Mouse (Mus musculus): Measurements from ENCODE around the gene Kcna3. TPM values are rescaled to one million over a fixed set of nuclear protein-coding genes. Genes with fewer than 3 reads are reported as not detected.

The Kcna3 gene
- polyA plus RNA-seq, 1 experiment from 2014 or later = 0.11 TPM

DNA sequence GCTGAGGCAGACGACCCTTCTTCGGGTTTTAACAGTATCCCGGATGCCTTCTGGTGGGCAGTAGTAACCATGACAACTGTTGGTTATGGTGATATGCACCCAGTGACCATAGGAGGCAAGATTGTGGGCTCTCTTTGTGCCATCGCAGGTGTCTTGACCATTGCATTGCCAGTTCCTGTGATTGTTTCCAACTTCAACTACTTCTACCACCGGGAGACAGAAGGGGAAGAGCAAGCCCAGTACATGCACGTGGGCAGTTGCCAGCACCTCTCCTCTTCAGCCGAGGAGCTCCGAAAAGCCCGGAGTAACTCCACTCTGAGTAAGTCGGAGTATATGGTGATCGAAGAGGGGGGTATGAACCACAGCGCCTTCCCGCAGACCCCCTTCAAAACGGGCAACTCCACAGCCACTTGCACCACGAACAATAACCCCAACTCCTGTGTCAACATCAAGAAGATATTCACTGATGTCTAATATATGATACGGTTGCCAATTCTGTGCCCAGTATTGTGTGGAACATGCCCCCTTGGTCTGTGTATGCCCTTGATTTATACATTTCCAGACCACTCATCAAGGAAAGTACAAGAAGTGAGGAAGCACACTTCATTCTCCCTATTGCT, 1.7 kb downstream of the Kcna3 start:
- WGBS (ENCODE audit: missing documents) = 2% methylated on average over 16 of the region's 16 CpGs
- Histone ChIP-seq H3K4me3 (ENCODE audit: inconsistent target) (peak overlapping the region; percentile 44), H3K27ac (peak overlapping the region; percentile 58), H3K36me3 (ENCODE audit: inconsistent target) (no peaks in the 10 kb centered on the region), H3K79me2 (ENCODE audit: inconsistent target) (peaks cover 41% of the 10 kb centered on the region)

DNA sequence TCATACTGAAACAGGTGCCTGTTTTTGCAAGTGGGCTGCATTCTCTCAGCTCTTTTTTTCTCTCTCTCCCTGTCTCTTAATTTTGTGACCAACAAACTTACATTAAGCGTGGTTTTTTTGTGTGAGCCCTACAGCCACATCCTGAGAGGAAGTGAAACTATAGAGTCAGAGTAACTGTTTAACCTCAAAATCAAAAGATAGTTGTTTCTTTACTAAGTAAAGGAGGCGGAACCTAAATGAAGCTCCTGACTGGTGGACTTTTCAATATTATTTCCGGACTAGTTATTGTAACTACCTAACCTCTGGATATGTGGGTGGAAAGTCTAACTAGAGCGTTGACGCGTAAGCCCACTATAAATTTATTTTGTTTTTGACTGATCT, 2.2 kb downstream of the Kcna3 start:
- Histone ChIP-seq H3K27ac (peak overlapping the region; percentile 58), H3K4me3 (ENCODE audit: inconsistent target) (peak overlapping the region; percentile 44)
- WGBS (ENCODE audit: missing documents) = 0% methylated on average over 6 of the region's 6 CpGs

DNA sequence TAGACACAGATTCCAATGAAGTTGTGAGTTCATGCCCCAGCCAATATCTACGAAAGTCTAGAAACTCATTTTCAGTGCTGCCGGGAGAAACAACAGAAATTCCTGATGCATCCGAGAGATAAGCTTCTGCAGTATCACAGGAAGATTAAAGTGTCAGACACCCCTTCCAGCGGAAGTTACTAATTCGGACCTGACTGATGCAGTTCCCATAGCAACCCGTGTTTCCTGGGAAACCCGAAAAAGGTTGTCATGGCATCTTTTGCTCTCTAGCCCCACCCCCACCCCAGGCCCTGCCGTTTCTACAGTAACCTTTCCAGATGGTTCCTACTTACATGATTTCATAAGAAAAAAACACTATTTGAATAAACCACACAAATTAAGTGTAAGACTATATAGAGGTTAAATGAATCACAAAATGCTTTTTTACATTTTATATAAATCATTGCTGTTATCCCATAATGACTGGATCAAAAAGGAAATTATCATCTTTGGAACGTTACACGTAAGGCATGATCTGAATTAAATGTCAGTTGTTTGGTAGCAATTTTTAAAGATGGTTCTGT, 2.8 kb downstream of the Kcna3 start:
- Histone ChIP-seq H3K79me2 (ENCODE audit: inconsistent target) (peaks cover 52% of the 10 kb centered on the region), H3K36me3 (ENCODE audit: inconsistent target) (no peaks in the 10 kb centered on the region), H3K27ac (peak overlapping the region; percentile 58), H3K4me3 (ENCODE audit: inconsistent target) (peak overlapping the region; percentile 44)
- 9% methylated on average over 10 of the region's 10 CpGs for WGBS (ENCODE audit: missing documents)

More for the DNA sequence above, 2.2 kb downstream of the Kcna3 start:
- Histone ChIP-seq H3K36me3 (ENCODE audit: inconsistent target) (no peaks in the 10 kb centered on the region), H3K79me2 (ENCODE audit: inconsistent target) (peaks cover 46% of the 10 kb centered on the region)

DNA sequence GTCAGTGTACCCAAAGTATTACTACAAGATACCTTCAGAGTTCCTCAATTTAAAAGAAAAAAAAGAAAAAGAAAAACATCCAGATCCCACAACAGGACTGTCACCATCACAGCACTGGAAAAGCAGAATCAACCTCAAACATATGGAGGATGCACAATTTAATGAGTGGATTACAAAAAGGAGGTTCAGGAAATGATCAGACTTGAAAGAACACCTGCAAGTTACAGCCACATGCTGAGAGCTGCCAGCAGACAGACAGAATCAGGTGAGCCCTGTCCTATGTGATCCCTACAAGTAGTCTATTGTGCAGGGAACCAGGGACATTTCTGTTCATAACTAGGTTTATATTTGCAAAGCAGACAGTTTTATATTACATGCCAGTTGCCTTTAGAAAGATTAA, 3.3 kb downstream of the Kcna3 start:
- no peaks in the 10 kb centered on the region for H3K36me3 ChIP-seq (ENCODE audit: inconsistent target)
- H3K4me3 ChIP-seq (ENCODE audit: inconsistent target) = no peak overlapping the region
- no peak overlapping the region for H3K27ac ChIP-seq
- H3K79me2 ChIP-seq (ENCODE audit: inconsistent target) = peaks cover 58% of the 10 kb centered on the region

DNA sequence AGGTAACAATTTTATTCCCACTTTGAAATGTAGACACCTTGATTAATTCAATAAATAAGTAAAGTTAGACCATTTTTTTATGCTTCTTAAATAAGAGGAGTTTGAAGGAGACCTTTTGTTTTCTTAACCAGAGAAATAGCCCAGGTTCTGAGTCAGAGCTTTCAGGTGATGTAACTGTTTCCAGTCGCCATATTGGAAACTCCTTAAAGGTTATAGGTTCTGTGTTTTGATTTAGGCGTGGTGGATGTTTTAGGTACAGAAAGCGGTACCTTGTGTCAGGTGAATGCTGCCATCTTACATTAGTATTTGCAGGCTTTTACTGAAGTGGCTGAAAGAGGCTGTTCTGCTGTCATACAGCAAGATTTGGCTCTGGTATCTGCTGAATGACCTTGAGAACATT, 4.4 kb downstream of the Kcna3 start:
- H3K79me2 ChIP-seq (ENCODE audit: inconsistent target) = peaks cover 64% of the 10 kb centered on the region
- WGBS (ENCODE audit: missing documents) = 67% methylated on average over 3 of the region's 3 CpGs
- H3K4me3 ChIP-seq (ENCODE audit: inconsistent target) = no peak overlapping the region
- H3K27ac ChIP-seq = no peak overlapping the region
- no peaks in the 10 kb centered on the region for H3K36me3 ChIP-seq (ENCODE audit: inconsistent target)

DNA sequence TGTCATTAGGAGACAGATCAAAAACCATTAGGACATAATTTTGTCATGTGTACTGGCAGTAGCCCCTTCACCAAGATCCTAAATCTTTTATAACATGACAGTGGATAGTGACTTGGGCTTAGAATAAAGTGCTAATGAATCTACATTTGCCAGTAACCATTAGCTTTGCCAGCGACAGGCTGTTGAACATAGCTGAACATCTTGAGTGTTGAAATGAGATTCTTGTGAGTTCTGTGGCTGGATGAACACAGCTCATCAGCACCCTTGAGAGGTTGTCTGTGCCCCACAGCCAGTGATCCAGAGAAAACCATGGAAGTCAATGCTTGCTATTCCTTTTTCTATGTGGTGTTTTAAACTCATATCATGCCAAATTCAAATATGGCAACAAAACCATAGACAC, 5.7 kb downstream of the Kcna3 start:
- Histone ChIP-seq H3K4me3 (ENCODE audit: inconsistent target) (no peak overlapping the region), H3K36me3 (ENCODE audit: inconsistent target) (no peaks in the 10 kb centered on the region)
- WGBS (ENCODE audit: missing documents) = 78% methylated on average over 1 of the region's 1 CpGs

DNA sequence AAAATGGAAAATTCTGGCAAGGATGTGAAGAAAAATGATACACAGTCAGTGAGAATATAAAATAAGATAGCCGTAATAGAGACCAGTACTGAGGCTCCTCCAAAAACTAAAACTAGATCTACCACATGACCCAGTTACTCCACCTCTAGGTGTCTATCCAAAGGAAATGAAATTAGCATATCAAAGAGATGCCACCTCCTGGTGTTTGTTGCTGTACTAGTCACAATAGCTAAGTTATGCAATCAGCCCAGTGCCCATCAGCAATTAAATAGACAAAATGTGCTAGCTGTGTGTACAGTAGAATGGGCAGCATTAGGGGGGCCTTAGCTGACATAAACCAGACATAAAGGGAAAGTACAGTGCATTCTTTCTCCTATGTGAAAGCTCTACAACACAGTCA, 25.5 kb downstream of the Kcna3 start:
- H3K27ac ChIP-seq = no peak overlapping the region
- no peaks in the 10 kb centered on the region for H3K36me3 ChIP-seq (ENCODE audit: inconsistent target)
- no peaks in the 10 kb centered on the region for H3K79me2 ChIP-seq (ENCODE audit: inconsistent target)
- WGBS (ENCODE audit: missing documents) = 100% methylated on average over 1 of the region's 1 CpGs
- H3K4me3 ChIP-seq (ENCODE audit: inconsistent target) = no peak overlapping the region

More for the DNA sequence above, 5.7 kb downstream of the Kcna3 start:
- H3K27ac ChIP-seq = no peak overlapping the region
- H3K79me2 ChIP-seq (ENCODE audit: inconsistent target) = peaks cover 66% of the 10 kb centered on the region

DNA sequence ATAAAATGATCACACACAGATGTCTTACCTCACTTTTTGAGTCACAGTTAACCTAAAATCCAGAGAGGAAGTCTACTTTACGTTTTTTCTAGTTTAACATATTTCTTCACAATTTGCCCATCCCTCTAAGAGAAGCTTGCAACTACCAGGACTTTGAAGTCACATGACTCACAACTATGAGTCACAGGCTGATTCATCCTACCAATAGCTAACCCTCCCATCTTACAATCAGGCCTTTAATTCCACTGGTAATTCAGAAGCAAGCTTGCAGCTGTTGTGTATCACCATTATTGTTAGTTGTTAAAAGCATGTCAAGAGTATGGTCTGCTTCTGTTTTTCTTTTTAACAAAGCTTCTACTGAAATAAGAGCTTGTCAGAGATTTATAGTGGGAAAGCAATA, 26.8 kb downstream of the Kcna3 start:
- WGBS (ENCODE audit: missing documents) = 0% methylated on average over 1 of the region's 1 CpGs
- H3K36me3 ChIP-seq (ENCODE audit: inconsistent target) = no peaks in the 10 kb centered on the region
- no peaks in the 10 kb centered on the region for H3K79me2 ChIP-seq (ENCODE audit: inconsistent target)
- no peak overlapping the region for H3K27ac ChIP-seq
- H3K4me3 ChIP-seq (ENCODE audit: inconsistent target) = no peak overlapping the region

DNA sequence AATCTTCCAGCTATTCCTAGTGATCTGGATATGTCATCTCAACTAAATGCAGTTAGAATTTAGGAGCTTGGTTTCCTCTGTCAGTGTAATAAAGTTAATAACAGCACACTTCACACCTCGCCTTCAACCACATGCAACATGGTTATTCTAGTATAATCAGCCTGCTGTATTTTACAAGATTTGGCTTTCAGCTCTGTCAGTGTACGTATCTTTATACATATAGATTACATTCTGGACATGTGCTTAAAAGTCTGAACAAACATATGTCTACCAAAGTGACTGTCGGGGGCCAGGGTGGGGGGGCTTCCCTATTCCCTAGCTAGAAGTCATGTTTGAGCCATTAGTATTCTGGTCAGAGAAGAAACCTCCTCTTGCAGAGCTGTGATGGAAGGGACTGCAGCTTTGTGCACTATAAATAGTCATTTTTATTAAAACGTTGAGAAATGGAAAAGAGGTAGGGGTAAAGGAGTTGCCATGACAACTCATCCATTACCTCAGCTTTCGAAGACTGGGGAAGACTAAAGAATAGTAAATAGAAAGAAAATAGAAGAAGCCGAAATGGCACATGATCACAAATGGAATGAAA, 29.6 kb downstream of the Kcna3 start:
- no peaks in the 10 kb centered on the region for H3K79me2 ChIP-seq (ENCODE audit: inconsistent target)
- no peak overlapping the region for H3K4me3 ChIP-seq (ENCODE audit: inconsistent target)
- no peaks in the 10 kb centered on the region for H3K36me3 ChIP-seq (ENCODE audit: inconsistent target)
- no peak overlapping the region for H3K27ac ChIP-seq
- WGBS (ENCODE audit: missing documents) = 85% methylated on average over 6 of the region's 6 CpGs

DNA sequence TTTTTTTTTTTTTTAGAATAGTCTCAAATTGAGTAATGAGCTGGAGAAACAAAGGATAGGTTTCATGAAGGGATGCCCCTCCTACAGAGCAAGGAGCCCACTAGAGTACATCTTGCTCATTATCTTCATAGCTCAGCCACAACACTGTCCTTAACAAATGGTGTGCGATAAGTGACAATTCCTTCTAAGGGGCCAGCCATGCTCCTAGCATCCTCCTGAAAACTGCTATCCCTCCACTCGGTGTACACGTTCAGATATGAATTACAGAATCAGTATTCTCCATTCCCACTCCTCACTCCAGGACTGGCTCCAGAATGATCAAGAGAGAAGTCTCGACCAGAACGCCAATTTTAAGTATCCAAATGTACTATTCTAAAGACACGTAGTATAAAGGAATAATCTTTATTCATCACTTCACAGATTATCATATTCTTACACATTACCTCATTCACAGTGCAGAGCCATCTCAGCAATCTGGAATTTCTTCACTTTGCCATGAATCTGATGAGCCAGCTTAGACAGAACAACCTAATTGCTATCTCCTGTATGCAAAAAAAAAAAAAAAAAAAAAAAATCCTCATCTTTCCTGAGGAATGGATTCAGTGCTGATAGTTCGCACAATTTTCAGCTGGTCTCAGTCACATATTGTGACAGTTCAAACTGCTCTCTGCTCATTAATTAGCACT, 30.3 kb downstream of the Kcna3 start:
- Histone ChIP-seq H3K27ac (no peak overlapping the region), H3K79me2 (ENCODE audit: inconsistent target) (no peaks in the 10 kb centered on the region), H3K4me3 (ENCODE audit: inconsistent target) (no peak overlapping the region), H3K36me3 (ENCODE audit: inconsistent target) (no peaks in the 10 kb centered on the region)
- 95% methylated on average over 7 of the region's 7 CpGs for WGBS (ENCODE audit: missing documents)

DNA sequence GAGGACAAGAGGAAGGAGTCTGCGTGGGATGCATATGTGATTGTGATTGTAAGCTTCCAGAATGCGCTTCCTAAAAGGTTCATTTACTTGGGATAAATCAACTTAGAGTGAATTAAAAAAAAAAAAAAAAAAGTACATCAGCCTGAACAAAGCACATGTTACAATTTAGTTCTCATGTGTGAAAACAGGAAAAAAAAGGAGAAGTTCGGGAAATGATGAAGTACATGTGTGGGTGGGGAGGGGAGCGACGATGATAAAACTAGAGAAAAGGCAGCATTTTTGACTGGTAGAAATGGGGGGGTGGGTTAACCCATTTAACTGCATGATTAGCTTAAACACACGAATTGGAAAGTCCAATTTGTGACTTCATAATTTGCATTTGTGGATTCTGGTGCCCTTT, 31.3 kb downstream of the Kcna3 start:
- WGBS (ENCODE audit: missing documents) = 17% methylated on average over 5 of the region's 6 CpGs
- H3K36me3 ChIP-seq (ENCODE audit: inconsistent target) = no peaks in the 10 kb centered on the region
- no peaks in the 10 kb centered on the region for H3K79me2 ChIP-seq (ENCODE audit: inconsistent target)
- no peak overlapping the region for H3K27ac ChIP-seq
- H3K4me3 ChIP-seq (ENCODE audit: inconsistent target) = no peak overlapping the region

DNA sequence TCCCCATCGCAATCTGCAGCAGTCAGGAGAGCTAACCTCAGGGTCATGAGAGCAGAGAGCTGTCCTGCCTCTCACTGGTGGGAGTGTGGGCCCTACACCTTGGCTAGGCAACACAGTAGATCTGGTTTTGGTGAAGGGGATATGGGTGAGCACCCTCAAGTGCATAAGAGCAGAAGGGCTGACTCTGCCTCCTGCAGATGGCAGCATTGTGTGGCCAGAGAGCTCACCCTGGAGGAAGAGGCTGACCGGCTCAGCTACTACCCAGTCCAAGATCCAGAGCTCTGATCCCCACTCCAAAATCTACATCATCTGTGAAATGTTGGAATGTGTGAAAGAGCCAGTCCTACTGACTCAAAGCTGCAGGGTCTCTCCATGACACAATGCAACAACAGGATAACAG, 37.9 kb downstream of the Kcna3 start:
- Histone ChIP-seq H3K4me3 (ENCODE audit: inconsistent target) (no peak overlapping the region), H3K79me2 (ENCODE audit: inconsistent target) (no peaks in the 10 kb centered on the region), H3K27ac (no peak overlapping the region), H3K36me3 (ENCODE audit: inconsistent target) (no peaks in the 10 kb centered on the region)
- WGBS (ENCODE audit: missing documents) = 61% methylated on average over 2 of the region's 2 CpGs

DNA sequence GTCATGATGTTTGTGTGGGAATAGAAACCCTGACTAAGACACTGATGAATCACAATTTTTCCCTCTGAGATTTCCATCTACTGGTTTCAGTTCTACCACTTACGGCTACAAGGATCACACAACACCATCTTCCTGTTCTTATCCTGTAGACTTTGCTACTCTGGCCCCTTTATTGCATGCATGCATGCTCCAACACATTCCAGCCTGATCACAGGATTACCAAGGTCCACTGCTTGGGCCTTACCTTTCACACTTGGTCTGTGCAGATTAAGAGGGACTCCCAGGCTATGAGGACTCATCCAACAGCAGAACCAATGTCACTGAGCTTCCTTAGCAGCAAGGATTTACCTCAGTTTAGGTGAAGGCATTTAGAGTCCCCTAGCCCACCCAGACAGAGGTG, 39.7 kb downstream of the Kcna3 start:
- 82% methylated on average over 1 of the region's 1 CpGs for WGBS (ENCODE audit: missing documents)
- Histone ChIP-seq H3K27ac (no peak overlapping the region), H3K36me3 (ENCODE audit: inconsistent target) (no peaks in the 10 kb centered on the region), H3K79me2 (ENCODE audit: inconsistent target) (no peaks in the 10 kb centered on the region), H3K4me3 (ENCODE audit: inconsistent target) (no peak overlapping the region)

DNA sequence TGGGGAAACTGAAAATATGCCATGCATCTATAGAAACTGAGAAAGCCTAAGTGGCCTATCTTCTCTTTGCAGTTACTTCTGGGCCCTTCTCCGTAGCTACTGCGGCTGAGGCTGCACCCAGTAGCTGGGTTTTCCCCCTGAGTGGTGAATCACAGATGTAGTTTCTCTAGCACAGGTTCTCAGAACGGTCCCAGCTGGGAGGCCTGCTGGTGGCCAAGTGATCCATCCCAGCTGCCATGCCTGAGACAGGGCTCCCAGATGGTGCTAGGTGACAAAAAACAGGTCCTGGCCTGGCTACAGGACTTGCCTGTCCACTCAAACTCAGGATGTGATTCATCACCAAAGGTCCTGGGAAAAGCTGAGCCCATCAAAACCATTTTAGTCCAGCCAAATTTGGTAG, 40.7 kb downstream of the Kcna3 start:
- H3K27ac ChIP-seq = no peak overlapping the region
- no peaks in the 10 kb centered on the region for H3K79me2 ChIP-seq (ENCODE audit: inconsistent target)
- no peaks in the 10 kb centered on the region for H3K36me3 ChIP-seq (ENCODE audit: inconsistent target)
- H3K4me3 ChIP-seq (ENCODE audit: inconsistent target) = no peak overlapping the region
- WGBS (ENCODE audit: missing documents) = 58% methylated on average over 3 of the region's 3 CpGs

DNA sequence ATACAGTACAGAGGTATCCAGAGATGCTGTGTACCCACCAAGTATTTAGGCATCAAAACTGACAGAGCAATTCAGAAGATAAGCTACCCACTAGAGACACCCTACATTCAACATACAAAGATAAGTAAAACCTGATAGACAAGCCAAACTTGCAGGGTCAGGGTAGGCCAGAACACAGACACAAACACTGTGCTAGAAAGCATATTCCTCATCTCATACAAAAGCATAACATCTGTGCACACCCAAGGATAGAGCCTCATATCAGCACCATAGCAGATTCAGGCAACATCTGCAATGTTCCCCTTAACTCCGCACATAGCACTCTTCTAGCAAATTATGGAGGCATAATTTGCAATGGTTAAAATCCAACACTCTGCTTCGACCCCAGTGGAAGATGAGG, 41.1 kb downstream of the Kcna3 start:
- Histone ChIP-seq H3K36me3 (ENCODE audit: inconsistent target) (no peaks in the 10 kb centered on the region), H3K4me3 (ENCODE audit: inconsistent target) (no peak overlapping the region), H3K79me2 (ENCODE audit: inconsistent target) (no peaks in the 10 kb centered on the region), H3K27ac (no peak overlapping the region)
- WGBS (ENCODE audit: missing documents) = 100% methylated on average over 2 of the region's 2 CpGs

Data from macrophage (primary cell).